Mouse (Mus musculus) mature B cell (primary cell): Measurements from ENCODE around the gene Nop9.

ENCODE experiments used
- in situ Hi-C: fragments of 300-500 bp; cut with MboI; formaldehyde crosslinking; loops from 2 replicates; pipeline ENCODE4 v1.14.3; 2019

Gene Nop9

GRCm38 (mm10) chr14:55745180-55745860 is at the start of gene Nop9, which contains the start of gene Dhrs1:
TSS of gene Nop9 (plus strand) at chr14:55745693.
TSS of gene Dhrs1 (minus strand) at chr14:55745690.
- in situ Hi-C loops = no loop called here

DNA sequence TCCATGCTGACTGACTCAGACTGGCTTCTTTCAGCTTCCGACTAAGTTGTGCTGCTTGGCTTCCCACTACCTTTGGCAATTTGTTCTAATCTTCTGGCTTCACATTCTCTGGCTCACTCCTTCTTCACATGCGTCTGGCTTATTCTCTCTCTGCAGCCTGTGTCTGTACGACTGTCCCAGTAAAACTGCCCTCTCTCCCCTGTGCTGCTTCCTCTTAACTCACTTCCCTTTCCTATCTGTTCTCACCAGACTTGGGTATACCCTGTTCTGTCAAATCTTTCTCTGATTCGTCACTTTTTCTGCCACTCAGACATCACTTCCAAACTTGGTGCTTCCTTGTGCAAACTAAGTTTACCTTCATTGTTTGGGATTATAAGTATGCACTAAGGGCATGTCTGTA is 48.3 kb upstream of the Nop9 start:
- in situ Hi-C loops = no loop called here

GRCm38 (mm10) chr14:55701131-55701530 is 44.4 kb upstream of the Nop9 start:
- in situ Hi-C loops = no loop called here

DNA sequence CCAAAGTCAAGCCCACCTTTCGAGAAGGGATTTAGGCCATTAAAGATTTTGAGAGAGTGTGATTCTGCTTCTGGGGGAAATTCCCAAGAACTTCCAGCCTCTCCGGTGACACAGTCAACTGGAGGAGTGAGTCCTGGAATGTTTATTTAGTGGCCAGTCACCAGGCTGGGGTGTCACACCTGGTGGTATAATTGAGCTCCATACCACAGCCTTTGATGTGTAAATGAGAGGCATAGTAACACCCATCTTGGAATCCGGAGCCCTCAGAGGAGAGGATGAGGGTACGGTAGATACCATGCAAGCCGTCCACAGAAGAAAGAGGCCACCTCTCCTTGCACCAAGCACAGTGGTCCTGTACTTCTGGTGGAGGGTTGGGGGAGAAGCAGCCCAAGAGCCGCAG is 42.7 kb upstream of the Nop9 start:
- in situ Hi-C loops = no loop called here

GRCm38 (mm10) chr14:55706051-55706600 is 39.4 kb upstream of the Nop9 start:
- in situ Hi-C loops = no loop called here

DNA sequence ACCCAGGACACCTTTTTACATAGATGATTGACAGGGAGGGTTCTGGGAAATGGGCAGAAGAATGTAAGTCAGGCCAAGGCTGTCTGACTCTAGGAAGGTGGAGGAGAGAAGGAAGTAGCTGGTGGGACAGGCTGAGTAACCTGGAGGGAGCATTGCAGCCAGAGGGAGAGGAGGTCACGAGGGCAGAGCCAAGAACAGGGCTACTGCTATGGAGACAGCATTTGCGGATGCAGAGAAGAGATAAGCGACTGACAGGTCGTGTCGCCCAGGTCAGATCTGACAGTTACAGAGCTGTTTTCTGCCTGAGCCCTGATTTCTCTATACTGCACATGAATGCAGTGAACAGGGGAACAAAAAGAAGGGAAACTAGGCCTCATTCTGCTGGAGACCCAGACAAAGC is 38.1 kb upstream of the Nop9 start:
- in situ Hi-C loops = no loop called here

DNA sequence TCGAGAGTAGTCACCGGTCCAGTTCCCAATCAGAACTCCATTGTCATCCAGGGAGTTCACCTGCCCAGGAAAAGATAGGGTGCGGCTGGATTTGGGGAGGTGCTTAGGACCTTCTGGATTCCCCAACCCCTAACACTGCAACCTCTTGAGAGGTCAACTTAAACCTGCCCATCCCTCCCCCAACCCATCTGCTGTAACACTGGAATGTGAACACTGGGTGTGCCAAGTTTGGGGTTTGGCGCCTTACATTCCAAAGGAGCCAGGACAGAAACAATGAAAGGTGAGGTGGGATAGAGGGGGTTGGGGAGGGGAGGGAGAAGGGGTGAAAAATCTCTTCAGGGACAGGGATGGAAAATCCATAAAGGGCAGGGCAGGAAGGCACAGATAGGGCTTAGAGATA is 36.0 kb upstream of the Nop9 start:
- in situ Hi-C loops = no loop called here

GRCm38 (mm10) chr14:55711786-55712185 is 33.7 kb upstream of the Nop9 start:
- in situ Hi-C loops = no loop called here

- in situ Hi-C loops = no loop called here
These were observed 32.3 kb upstream of the Nop9 start for GRCm38 (mm10) chr14:55713007-55713728.

GRCm38 (mm10) chr14:55713729-55714122 is 31.8 kb upstream of the Nop9 start, which contains the start of gene Tgm1:
TSS of gene Tgm1 (minus strand) at chr14:55713926.
- in situ Hi-C loops = no loop called here

DNA sequence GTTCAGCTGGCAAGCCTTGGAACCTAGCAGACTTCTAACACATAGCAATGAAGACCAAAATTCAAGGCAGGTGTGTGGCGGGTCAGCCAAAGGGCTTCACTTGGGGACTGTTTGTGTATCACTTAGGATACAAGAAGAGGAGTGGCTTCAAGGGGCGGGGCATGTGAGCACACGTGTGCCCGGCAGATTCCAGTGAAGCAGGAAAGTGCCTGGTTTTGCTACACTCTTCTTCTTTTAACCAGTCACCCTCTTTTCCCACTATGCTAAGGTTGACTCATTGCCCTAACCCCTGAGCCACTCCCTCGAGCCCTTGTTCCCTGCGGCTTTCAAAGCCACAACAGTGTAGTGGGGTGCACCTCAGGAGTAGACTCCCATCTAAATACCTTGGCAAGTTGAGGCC is 30.6 kb upstream of the Nop9 start:
- in situ Hi-C loops = no loop called here

DNA sequence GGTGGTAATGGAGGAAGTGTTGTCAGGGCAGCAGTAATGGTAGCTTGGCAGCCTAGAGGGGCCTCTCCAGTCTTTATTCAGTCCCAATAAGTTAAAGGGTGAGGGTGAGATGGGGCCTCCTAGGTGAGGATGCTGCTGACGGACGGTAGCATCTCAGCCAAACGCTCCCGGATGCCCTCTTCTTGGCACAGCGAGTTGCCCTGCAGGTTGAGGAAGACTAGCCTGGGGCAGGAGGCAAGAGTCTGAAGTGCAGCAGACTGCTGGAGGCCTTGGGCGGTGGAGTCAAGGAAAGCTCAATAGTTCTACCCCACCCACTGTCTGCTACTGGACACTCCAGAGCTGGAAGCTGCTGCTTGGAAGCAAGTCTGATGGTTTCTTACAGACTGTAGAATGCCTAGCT is 29.2 kb upstream of the Nop9 start:
- in situ Hi-C loops = no loop called here

DNA sequence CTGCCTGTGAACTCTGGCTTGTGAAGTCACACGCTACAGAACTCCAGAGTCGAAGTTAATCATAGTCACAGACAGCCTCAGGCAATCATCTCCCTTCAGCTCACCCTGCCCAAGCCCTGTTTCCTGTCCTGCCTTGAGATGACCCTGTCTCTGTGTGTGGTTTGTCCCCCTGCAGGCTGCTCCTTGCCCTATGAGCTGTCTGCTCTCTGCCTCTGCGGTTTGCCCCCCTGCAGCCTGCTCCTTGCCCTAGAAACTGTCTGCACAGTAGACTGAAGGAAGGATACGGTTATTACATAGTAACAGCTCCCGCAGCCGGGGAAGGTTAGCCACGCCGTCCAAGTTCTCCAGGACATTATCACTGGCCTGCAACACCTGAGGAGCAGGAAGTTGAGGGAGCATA is 28.6 kb upstream of the Nop9 start:
- in situ Hi-C loops = no loop called here

- in situ Hi-C loops = no loop called here
These were observed 25.8 kb upstream of the Nop9 start for GRCm38 (mm10) chr14:55719737-55720136.

GRCm38 (mm10) chr14:55720666-55721065 is 24.8 kb upstream of the Nop9 start:
- in situ Hi-C loops = no loop called here

DNA sequence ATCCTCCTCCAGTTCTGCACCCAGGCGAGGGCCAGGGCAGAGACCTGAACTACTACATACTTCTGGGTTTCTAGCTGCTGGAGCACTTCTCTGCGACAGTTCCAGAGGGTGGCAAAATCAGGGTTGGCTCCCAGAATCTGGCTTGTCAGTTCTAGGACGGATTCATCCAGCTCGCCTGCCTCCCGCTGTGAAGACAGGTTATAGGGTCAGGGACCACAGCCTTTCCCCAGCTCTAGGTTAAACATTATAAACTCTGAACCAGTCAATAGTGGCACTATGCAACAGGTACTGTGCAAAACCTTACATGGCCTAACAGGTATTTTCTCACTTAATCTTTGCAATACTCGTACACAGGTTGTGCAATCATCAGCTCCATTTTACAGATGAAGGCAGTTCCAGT is 24.4 kb upstream of the Nop9 start:
- in situ Hi-C loops = no loop called here

DNA sequence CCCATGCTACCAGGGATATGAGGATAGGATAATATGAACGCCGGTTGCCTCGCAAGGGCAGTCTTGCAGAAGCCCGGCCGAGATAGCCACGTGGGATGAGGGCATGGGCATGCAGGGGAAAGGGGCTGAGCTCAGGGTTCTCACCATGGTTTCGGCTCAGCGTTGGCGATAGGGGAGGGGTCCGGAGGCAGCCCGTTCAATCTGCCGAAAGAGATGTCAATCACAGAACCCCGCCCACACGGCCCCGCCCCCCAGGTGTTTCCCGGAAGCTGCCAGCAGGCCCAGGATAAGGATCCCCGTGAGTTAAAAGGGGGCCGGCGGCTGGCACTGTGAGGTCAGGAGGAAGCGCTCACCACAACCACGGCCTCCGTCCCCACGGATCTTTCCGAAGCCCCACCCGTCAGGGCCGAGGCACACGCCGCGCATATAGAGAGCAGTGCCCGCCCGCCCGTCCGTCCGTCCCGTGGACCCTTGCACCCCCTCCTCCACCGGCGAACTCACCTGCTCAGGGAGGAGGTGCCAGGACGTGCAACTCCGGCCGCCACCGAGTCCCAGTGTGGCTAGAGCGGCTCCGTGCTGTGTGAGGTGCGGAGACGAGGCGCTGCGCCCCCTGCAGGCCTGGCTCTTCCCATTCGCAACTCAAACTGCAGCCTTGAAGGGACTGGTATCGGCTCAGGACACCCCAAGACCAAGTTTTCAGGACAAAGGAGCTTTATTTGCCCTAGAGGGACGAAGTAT is 23.6 kb upstream of the Nop9 start, which contains the start of gene Rabggta:
Rabggta (minus strand) TSS at position 564 of the 738 bp plus-strand sequence.
- in situ Hi-C loops = no loop called here

GRCm38 (mm10) chr14:55722438-55722945 is 23.0 kb upstream of the Nop9 start:
- in situ Hi-C loops = no loop called here

- in situ Hi-C loops = no loop called here
These were observed 22.1 kb upstream of the Nop9 start for GRCm38 (mm10) chr14:55723433-55723832.

GRCm38 (mm10) chr14:55724411-55724871 is 21.1 kb upstream of the Nop9 start:
- in situ Hi-C loops = no loop called here

DNA sequence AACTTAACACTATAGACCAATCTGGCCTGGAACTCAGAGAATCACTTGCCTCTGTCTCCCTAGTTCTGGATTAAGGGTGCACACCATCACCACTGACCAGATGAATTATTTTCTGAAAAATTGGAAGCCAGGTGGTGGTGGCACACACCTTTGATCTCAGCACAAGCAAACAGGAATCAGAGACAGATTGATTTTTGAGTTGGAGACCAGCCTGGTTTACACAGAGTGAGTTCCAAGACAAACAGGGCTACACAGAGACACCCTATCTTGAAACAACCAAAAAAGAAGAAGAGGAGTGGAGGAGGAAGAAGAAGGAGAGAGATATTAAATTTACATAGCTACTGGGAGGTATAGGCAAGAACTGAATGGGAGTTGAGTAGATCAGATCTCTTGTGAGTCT is 19.2 kb upstream of the Nop9 start:
- in situ Hi-C loops = no loop called here
